Mouse (Mus musculus): ENCODE results near the gene Cdk10. TPM values are rescaled to one million over a fixed set of nuclear protein-coding genes. Genes with fewer than 3 reads are reported as not detected.

Cdk10 gene
- polyA plus RNA-seq, 1 experiment = 91.1 TPM

DNA sequence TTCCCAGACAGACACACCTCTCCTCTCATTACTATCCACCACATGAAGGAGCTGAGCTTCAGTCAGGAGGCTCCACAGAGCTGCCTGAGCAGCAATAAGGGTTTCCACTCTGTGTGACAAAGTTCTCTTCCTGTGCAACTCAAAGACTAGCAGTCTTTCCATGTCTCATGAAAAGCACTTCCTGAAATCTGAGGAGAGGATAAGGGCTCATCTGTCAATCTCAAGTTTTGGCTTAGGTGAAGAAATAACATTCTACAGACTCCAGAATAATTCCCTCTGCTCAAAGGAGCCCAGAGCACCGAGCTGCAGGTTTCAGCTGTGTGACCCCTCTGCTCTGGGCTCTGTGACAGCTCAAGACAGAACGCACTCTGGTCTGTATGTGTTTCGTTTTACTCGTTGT lies 28.3 kb downstream of the Cdk10 start:
- TF ChIP-seq GATA1 (IDR thresholded peaks at IDR 0.05; ENCODE audit: low read length) = no peak

GRCm38 (mm10) chr8:123253451-123254098 lies 28.9 kb downstream of the Cdk10 start:
- no peak for TF ChIP-seq GATA1 (IDR thresholded peaks at IDR 0.05; ENCODE audit: low read length)

DNA sequence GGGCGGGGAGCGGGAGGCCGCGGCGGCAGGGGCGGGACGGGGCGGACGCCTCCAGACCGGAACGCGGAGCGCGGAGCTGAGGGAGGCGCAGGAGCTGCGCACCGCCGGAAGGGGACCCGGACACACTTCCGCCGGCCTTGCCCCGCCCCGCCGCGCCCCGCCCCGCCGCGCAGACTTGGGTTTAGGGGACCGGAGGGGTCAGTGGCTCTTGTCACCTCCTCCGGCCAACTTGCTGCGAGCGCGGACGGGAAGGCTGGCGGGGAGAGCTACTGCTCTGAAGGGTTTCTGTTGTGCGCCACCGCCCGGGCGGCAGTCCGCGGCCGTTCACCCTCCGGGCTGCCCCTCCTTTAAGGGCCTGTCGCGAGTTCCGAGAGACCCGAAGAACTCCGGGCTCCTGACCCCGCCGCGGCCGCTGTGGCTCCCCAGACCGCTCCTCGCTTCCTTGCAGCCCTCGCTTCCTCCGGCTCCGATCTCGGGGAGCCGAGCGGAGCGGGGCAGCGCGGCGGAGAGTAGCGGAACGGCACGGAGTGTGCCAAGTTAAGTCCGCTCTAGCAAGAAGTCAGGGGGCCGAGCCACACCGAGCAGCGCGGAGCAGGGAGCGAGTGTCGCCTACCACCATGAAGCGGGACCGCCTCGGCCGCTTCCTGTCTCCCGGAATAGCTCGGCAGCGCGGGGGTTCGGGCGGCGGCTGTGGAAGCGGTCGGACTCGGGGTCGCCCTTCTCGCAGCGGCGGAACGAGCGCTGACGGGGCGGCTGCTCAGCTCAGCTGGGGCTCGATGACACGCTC lies 29.6 kb downstream of the Cdk10 start, which contains the start of the genes Zfp276 and Vps9d1:
Zfp276 (plus strand) TSS at position 97 of the 787 bp plus-strand sequence.
Vps9d1 (minus strand) TSS at position 250 of the 787 bp plus-strand sequence.
- TF ChIP-seq GATA1 (IDR thresholded peaks at IDR 0.05; ENCODE audit: low read length) = no peak

- no peak for TF ChIP-seq GATA1 (IDR thresholded peaks at IDR 0.05; ENCODE audit: low read length)
These were observed 30.5 kb downstream of the Cdk10 start for GRCm38 (mm10) chr8:123255170-123255569.

GRCm38 (mm10) chr8:123257114-123257513 lies 32.5 kb downstream of the Cdk10 start:
- no peak for TF ChIP-seq GATA1 (IDR thresholded peaks at IDR 0.05; ENCODE audit: low read length)

- TF ChIP-seq GATA1 (IDR thresholded peaks at IDR 0.05; ENCODE audit: low read length) = no peak
These were observed 43.4 kb downstream of the Cdk10 start for GRCm38 (mm10) chr8:123267926-123268656.

- no peak for TF ChIP-seq GATA1 (IDR thresholded peaks at IDR 0.05; ENCODE audit: low read length)
These were observed 46.5 kb downstream of the Cdk10 start for GRCm38 (mm10) chr8:123271147-123271546.

DNA sequence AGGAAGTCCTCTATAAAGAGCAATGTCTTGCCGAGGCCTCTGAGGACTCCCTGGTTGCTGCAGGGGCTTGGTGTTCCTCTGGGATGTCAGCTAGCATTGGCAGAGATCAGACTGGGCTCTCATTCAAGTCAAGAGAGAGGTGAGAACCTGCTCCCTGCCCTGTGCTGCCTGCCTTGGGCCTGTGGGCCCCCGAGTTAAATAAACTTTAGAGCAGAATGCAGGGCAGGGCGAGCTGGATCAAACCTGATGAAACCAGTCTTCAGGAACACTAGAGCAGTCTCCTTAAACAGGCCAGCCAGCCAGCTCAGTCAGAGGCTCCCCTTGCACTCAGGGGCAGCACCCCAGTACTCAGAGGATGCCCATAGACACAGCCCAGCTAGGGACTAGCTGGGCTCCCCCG lies 47.3 kb downstream of the Cdk10 start:
- no peak for TF ChIP-seq GATA1 (IDR thresholded peaks at IDR 0.05; ENCODE audit: low read length)

DNA sequence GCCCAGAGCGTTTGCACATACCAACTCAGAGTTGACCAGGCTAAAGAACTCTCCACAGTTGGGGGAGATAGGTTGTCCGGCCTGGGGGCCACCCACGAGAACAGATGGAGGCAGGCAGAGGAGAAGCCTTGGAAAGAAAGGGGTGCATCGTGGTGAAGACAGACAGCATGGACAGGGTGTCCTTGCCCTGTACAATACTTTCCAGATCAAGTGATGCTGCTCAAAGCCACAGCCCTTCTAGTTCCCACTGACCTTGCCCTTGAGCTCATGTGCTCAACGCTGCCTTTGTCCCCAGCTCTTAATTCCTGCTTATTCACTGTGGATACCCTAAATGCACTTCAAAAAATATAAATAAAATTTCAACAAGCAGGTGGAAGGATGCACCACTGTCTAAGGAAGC lies 49.8 kb downstream of the Cdk10 start:
- no peak for TF ChIP-seq GATA1 (IDR thresholded peaks at IDR 0.05; ENCODE audit: low read length)

GRCm38 (mm10) chr8:123275096-123275495 lies 50.5 kb downstream of the Cdk10 start:
- no peak for TF ChIP-seq GATA1 (IDR thresholded peaks at IDR 0.05; ENCODE audit: low read length)

DNA sequence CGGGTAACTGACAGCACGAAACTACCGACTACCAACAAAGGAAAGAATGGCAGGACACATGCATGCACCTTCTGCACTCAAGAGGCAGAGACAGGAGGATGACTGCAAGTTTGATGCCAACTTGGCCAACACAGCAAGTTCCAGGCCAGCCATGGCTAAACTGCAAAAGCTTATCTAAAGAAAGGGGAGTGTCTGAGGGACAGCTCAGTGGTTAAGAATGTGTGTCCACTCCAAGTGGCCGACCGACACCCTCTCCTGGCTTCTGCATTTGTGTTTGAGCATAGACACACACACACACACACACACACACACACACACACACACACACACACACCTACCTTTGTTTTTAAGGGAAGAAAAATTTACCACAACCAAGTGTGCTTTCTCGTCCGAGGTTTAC lies 53.8 kb downstream of the Cdk10 start:
- no peak for TF ChIP-seq GATA1 (IDR thresholded peaks at IDR 0.05; ENCODE audit: low read length)

DNA sequence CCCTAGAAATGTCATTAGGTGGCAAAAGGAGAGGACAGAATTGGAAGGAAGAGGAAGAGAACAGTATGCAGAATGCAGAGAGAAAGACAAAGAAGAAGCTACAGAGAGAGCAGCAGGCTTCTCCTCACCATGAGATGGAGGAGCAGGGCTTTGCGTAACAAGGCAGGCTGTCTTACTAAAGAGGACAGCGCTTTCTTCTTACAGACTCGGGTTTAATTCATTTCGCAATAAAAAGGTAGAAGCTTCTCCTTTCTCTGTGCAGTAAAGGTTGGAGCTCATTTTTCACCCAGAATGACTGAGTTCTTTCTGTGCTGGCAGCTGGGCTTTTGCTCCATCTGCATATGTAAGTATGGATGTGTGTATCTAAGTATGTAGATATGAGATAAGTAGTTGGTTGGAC lies 55.2 kb downstream of the Cdk10 start:
- no peak for TF ChIP-seq GATA1 (IDR thresholded peaks at IDR 0.05; ENCODE audit: low read length)

DNA sequence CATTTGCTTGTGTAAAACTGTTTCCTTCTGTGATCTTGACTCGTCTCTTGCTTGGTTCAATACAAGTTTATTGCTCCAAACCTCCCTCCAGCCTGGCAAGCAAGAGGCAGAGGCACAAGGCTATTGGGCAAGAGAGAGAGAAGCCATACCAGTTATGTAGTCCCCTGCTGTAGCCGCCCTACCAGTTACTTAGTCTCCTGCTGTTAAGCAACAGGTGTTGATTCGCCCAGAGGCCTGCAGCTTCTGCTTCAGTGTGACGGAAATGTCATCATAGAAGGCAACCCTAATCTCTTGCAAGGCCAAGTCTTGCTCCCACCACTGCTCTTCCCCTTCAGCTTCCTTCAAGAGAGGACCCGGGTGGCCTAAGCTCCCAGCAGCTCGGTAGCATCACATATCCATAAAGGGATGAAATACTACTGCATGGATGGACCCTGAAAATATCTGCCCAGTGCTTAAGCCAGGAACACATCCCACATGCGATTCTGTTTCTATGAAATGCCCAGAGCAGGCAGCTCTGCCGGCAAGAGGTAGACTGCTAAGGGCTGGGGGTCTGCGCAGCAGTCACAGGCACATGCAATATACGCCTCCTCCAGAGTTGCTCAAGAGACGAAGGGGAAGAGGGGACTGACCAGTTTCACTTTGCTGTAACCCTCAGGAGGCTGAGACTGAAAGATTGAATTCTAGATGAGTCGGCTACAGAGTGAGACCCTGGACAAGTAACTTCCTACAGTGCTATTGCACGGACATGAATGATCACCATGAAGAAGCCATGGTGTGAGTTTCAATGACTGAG lies 55.9 kb downstream of the Cdk10 start:
- no peak for TF ChIP-seq GATA1 (IDR thresholded peaks at IDR 0.05; ENCODE audit: low read length)

Other genes with a start within 250 kb of the Cdk10 start
- 116 and 137 TPM in 2 replicates for gene Ankrd11, start 182.6 kb upstream of the Cdk10 start, polyA plus RNA-seq (2012)
- gene Spg7, start 161.9 kb upstream of the Cdk10 start, polyA plus RNA-seq (2012) = 42.9 and 50.3 TPM in 2 replicates
- gene Rpl13, start 122.5 kb upstream of the Cdk10 start, polyA plus RNA-seq (2012) = 3,898 and 4,864 TPM in 2 replicates
- 15.3 and 20.9 TPM in 2 replicates for gene Cpne7, start 107.5 kb upstream of the Cdk10 start, polyA plus RNA-seq (2012)
- not detected in 2 replicates for gene Sult5a1, start 66.5 kb upstream of the Cdk10 start, polyA plus RNA-seq (2012)
- gene Dpep1, start 38.6 kb upstream of the Cdk10 start, polyA plus RNA-seq (2012) = not detected in 2 replicates
- 46.9 and 51.5 TPM in 2 replicates for gene Chmp1a, start 12.1 kb upstream of the Cdk10 start, polyA plus RNA-seq (2012)
- 0.21 and 0.54 TPM in 2 replicates for gene Spata33, start 12.0 kb upstream of the Cdk10 start, polyA plus RNA-seq (2012)
- 4.9 and 6.5 TPM in 2 replicates for gene Spata2l, start 11.4 kb downstream of the Cdk10 start, polyA plus RNA-seq (2012)
- 7.1 and 8.6 TPM in 2 replicates for gene Zfp276, start 29.4 kb downstream of the Cdk10 start, polyA plus RNA-seq (2012)
- gene Vps9d1, start 29.5 kb downstream of the Cdk10 start, polyA plus RNA-seq (2012) = 65.3 and 87.9 TPM in 2 replicates
- gene Fanca, start 93.7 kb downstream of the Cdk10 start, polyA plus RNA-seq (2012) = 51.2 and 55.3 TPM in 2 replicates
- 0.22 and 0.26 TPM in 2 replicates for gene Spire2, start 107.9 kb downstream of the Cdk10 start, polyA plus RNA-seq (2012)
- 96.6 and 104 TPM in 2 replicates for gene Tcf25, start 148.9 kb downstream of the Cdk10 start, polyA plus RNA-seq (2012)
- gene Mc1r, start 182.3 kb downstream of the Cdk10 start, polyA plus RNA-seq (2012) = 0.02 and 0.03 TPM in 2 replicates
- gene Tubb3, start 186.6 kb downstream of the Cdk10 start, polyA plus RNA-seq (2012) = 0.59 and 0.68 TPM in 2 replicates
- gene Def8, start 198.7 kb downstream of the Cdk10 start, polyA plus RNA-seq (2012) = 6.4 and 13.0 TPM in 2 replicates

All from G1E-ER4 (cell line).